Mouse (Mus musculus) kidney, adult 9 months (tissue): ENCODE data around the gene Wtap.
"Not testable (repeated sequence)": the region's sequence is repeated elsewhere in the genome, so short reads cannot be mapped to it uniquely, and the experiment has no call there.

Source experiments
- DNase-seq: peaks from one replicate; pipeline ENCODE4 v3.0.0; 2022

Wtap gene

DNA sequence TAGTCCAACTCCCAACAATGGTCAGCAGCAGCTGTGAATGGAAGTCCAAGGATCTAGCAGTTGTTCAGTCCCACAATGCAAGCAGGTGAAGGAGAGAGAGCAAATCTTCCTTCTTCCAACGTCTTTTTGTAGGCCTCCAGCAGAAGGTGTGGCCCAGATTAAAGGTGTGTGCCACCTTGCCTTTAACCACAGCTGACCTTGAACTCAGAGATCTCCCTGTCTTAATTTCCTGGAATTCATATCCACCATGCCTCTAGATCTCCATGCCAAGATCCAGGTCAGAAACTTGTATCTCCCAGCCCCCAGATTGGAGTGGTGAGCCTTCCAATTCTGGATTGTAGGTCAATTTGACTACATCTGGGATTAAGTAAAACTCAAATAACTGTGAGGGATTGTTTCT is at the start of gene Wtap:
Gene Wtap, minus strand, starts transcription at position 101 of the 400 bp plus-strand sequence.
- DNase-seq: no peak

DNA sequence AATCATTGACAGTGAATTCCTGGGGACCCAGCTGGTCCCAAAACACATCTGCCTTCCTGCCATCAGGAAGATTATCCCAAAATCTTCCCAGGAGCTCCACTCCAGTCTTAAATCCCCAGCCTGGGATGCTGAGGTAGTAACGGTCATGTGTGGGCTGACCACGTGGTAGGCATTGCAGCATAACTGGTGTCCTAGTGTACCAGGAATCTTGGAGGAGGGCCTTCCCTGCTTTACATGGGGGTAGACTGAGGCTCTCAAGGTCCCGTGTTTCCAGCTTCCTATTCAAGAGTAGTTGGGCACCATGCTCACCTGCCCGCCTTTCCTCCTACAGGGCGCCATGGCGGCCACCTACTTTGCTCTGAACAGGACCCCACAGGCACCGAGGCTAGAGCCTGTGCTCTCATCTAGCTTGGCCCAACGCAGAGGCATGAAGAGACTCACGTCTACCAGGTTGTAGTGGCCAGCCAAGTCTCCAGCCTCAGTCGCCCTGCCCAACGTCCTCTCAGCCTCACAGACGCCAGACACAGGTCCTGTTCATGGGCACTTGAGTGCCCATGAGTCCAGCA is 42.7 kb upstream of the Wtap start:
- not testable (repeated sequence) for DNase-seq

DNA sequence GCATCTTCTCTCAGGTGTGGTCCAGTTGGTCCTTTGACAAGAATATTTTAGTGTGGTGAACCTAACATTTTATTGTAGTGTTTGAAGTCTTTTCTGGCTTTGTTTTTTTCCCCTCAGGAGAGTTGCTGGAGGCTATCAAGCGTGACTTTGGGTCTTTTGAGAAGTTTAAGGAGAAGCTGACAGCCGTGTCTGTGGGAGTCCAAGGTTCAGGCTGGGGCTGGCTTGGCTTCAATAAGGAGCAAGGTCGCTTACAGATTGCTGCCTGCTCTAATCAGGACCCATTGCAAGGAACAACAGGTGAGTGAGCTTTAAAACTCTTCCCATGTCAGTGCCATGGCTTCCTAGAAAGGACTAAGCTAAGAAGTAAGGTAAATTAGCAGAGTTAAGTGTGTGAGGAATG is 19.3 kb upstream of the Wtap start:
- peak; percentile 90 for DNase-seq

DNA sequence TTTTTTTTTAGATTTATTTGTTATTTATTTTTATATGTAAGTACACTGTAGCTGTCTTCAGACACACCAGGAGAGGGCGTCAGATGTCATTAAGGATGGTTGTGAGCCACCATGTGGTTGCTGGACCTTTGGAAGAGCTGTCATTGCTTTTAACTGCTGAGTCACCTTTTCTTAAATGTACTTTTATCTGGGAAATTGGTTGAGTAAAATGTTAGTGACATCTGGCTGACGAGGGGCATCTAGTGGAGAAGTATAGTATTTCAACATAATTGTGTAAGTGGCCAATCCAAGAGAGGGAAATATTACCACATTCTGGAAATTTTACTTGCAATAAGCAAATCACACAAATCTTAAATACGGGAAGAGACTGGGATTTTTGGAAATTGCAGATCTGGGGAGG is 15.9 kb upstream of the Wtap start:
- peak; percentile 81 for DNase-seq

DNA sequence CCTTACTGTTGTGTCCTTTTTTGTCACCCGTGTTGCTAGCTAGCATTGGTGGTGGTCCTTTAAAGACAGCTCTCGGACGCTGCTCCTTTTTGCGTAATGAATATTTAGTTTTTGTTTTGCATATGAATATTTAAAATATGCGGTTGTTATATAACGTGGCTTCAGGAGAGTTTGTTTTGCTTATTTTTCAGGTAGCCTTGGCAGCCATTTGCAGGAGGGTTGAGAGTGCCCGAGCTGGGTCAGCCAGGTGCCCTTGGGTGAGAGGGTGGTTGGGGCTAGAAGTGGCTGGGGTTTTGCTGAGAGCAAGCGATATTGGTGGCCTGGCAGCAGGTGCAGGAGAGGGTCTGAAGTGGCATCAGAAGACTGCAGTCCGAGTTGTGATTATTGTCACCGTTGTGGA is 14.6 kb upstream of the Wtap start:
- peak; percentile 77 for DNase-seq

DNA sequence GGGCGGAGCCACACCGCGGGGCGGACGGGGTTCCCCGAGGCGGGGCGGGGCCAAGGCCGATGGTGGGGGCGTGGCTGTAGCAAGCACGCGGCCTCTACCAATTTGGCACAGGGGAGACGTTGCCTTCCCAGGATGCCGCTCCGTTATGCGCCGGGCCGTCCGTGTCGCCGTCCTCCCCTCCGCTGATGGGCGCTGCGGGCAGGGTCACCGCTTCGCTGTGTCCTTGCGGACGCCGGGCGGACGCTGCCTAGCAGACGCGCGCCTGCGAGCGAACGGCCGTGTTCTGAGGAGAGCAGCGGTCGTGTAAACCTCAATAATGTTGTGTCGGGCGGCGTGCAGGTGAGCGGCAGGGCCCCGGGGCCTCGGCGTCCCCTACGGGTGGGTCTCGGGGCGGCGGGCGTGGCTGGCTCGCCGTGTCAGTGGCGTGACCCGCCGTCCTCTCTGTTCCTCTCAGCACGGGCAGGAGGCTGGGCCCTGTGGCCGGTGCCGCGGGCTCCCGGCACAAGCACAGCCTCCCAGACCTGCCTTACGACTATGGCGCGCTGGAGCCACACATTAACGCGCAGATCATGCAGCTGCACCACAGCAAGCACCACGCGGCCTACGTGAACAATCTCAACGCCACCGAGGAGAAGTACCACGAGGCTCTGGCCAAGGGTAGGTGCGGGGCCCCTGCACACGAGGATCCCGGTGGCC is 13.9 kb upstream of the Wtap start:
- DNase-seq: peak; percentile 99

DNA sequence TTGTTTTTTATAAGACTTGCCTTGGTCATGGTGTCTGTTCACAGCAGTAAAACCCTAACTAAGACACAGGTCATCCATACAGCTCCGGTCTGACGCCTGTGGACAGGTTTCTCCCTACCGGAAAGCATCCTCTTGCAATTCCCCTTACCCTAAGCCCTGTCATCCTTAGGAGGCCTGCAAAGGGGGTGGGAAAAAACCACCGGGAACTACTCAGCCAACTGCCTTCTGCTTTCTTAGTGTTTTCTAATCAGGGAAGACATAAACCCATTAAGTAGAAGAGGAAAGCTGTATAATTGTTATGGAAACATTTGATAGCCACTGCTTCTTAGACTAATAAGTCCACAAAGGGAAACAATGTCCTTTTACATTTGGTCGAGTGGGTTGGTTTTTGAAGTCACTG is 13.0 kb upstream of the Wtap start:
- DNase-seq: no peak

DNA sequence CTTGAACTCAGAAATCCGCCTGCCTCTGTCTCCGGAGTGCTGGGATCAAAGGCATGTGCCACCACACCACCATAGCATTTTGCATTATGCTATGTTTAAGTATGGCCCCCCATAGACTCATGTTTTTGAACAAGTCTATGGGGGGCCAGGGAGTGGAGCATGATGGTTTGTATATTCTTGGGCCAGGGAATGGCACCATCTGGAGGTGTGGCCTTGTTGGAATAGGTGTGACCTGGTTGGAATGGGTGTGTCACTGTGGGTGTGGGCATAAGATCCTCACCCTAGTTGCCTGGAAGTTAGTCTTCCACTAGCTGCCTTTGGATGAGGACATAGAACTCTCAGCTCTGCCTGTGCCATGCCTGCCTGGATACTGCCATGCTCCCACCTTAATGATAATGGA is 12.6 kb upstream of the Wtap start, which contains the start of gene Sod2:
Gene Sod2, plus strand, starts transcription at position 301 of the 400 bp plus-strand sequence.
- DNase-seq: not testable (repeated sequence)

DNA sequence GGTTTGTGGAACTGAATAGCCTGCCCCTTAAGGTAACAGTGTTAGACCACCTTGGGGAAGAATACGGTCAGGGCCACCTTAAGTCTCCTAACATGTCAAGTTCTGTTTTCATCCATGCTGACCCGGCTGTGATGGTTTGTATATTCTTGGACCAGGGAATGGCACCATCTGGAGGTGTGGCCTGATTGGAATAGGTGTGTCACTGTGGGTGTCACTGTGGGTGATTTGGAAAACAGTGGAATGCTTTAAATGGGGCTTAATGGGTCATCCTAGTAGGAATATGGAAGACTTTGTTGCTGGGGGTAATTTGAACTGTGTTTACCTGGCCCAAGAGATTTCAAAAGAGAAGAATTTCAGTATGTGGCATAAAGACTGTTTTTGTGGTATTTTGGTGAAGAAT is 10.5 kb upstream of the Wtap start:
- not testable (repeated sequence) for DNase-seq

DNA sequence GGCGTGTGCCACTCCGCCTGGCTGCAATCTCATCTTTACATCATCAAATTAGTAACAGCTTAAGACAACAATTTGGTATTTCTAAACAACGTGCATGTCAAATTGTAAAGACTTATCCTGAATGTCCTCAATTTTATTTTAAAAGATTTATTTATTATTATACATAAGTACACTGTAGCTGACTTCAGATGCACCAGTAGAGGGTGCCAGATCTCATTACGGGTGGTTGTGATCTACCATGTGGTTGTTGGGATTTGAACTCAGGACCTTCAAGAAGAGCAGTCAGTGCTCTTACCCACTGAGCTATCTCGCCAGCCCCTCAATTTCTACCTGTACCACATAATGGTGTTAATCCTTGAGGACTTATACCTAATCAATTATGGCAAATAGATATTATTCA is 8.3 kb upstream of the Wtap start:
- DNase-seq: not testable (repeated sequence)

DNA sequence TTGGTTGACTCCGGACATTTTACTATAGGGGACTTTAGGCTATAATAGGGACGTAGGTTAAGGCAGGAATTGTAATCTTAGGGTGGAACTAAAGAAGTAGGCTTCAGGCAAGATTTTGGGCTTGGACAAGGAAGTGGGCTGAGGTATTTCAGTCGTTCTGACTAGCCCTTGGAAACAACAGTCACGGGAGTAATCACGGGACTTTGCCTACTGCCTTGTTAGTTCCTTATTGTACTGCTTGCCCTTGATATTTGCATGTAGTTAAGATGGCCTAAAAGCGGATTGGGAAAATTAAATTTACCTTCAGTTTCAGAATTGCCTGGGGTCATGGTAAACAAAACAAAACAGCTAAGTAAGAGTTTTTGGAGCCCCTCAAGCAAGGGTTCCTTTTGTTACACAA is 5.1 kb upstream of the Wtap start:
- DNase-seq: no peak

DNA sequence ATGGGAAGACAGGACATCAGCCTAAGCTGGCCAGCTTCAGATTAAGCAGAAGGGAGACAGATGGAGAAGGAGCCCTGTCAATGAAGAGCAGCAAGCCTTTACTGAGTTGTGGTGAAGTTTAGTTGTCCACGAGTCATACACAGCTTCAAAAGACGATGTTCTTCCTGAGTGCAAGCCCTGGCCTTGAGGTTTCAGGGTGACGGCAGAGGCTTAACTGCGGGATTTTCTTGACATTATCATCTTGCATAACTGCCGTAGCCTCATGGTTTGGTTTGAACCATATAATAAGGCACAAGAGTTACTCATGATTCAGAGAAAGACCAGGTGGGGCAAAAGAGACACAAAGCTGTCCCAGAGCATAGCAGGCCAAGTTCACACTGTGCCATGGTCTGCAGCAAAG is 3.9 kb upstream of the Wtap start:
- no peak for DNase-seq

DNA sequence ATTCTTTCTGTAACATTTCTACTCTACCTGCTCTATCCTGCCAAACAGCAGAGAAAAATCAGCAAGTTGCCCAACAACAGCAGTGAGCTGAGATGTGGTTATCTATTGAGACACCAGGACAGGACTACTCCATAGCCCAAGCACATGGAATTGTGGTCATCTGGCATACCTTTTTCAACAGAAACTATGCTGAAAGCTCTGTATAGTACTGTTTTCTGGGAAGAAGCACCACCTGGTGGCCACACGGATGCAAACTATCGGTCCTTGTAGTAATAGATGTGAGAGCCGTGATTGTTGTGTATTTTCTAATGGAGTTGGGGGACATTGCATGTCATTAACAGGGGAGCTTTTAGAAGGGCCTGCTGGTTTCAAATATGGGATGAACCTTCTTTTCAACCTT is 2.4 kb upstream of the Wtap start:
- peak; percentile 80 for DNase-seq

DNA sequence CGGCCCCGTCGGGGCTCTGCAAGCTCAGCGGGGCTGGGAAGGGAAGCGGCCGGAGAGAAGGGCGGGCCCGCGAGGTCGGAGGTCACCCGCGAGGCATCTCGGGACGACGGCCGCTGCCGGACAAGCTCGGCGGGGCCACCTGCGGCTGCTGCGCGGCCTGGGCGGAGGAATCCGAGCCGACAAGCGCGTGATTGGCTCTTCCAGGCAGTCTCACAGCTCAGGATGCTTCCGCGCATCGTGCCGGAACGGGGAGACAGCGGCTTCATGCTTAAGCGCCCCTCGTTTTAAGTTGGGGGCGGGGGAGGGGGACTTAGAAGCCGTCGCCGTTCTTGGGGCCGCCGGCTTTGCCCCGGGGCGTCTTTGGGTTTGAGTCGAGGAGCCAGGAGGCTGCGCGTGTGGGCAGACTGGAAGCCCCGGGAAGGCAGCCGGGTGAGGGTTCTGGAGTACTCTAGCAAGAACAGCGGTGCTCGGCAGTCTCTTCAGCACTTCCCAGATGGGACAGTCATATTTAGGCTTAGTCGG is 1.4 kb downstream of the Wtap start:
- peak; percentile 95 for DNase-seq

DNA sequence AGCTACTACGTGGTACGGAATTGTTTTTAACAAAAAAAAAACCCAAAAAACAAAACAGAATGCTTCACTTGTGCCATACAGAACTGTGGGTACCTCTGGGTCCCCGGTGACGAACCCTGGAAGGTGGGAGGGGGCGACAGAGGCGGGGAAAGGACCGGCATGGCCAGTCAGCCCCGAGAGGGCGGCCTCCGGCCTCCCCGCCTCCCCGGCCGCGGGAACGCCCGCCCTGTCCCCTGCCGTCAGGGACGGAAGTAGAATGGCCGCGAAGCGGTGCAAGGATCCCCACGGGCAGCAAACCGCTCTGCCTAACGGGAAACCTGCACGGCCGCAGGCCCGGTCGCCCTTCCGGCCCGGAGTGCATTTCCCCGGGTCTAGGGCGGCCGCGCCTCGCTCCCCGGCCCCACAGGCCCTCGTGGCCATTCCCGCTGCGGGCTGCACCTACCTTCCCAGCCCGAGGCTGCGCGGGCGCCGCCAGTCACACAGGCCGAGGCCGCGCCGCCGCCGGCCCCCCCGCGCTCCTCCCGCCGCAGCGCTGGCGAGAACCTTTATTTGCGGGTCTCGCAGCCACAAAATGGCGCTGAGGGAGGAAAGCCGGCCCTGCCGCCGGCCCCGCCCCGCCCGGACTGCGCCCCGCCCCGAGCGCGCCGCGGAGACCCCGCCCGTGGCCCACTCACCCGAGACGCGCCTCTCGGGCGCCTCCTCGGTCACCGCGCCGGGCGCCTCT is 2.2 kb downstream of the Wtap start:
- DNase-seq: peak; percentile 92

DNA sequence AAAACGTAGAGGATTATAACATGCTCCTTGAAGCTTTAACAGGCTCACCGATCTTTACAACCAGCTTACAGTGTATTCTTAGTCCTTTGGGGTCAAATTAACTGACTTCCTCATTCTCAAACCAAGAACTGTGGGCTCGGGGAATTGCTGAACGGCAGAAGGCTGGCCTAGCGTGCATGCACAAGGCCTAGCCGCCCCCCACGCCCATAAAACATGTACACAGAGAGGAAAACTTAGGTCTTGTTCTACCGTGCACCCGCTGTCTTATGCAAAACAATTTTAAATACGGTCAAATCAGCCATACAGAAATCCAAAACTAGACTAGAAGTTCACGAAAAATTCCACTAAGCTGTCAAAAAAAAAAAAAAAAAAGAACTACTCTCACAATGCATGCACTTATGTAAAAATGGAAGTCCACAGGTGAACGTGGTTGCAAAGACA is 2.8 kb downstream of the Wtap start:
- DNase-seq: peak; percentile 40

DNA sequence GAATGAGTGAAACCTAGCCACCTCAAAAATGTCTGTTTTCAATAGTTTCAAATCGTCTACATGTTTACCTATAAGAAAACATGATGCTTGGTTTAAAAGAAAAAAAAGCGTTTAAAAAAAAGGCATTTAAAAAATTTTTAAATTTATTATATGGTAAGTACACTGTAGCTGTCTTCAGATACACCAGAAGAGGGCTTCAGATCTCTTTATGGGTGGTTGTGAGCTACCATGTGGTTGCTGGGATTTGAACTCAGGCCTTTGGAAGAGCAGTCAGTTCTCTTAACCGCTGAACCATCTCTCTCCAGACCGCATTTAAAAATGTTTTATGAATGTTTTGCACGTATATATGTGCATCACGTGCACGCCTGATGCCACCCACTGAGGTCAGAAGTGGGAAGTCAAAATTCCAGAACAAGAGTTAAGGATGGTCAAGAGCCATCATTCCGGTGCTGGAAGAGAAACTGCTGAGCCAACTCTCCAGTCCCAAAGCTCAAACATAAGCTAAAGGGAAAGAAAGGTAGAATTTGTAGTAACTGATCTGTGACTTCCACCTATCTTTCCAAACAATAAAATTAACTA is 3.3 kb downstream of the Wtap start:
- no peak for DNase-seq

DNA sequence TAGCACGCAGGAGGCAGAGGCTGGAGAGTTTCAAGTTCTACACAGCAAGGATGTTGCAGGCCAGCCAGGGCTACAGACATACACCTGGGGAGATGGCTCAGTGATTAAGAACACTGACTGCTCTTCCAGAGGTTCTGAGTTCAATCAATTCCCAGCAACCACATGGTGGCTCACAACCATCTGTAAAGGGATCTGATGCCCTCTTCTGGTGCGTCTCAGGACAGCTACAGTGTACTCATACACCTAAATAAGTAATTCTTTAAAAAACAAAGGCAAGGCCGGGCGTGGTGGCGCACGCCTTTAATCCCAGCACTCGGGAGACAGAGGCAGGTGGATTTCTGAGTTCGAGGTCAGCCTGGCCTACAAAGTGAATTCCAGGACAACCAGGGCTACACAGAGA is 5.9 kb downstream of the Wtap start:
- DNase-seq: not testable (repeated sequence)

DNA sequence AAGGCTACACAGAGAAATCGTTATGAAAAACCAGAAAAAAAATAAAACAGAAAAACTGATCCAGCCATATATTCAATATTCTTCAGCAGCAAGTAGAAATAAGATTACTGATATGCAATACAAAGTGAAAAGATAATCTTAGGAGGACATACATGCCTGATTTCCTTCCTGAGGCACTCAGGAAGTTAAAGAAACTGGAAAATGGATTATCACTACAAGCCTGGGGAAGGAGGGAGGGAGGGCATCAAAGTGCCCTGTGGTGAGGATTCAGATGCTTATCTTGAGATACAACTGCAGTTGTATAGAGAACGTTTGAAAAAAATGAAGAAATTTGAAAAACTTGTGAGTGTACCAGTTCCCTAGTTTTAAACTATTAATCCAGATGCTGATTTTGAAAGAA is 10.0 kb downstream of the Wtap start:
- no peak for DNase-seq

DNA sequence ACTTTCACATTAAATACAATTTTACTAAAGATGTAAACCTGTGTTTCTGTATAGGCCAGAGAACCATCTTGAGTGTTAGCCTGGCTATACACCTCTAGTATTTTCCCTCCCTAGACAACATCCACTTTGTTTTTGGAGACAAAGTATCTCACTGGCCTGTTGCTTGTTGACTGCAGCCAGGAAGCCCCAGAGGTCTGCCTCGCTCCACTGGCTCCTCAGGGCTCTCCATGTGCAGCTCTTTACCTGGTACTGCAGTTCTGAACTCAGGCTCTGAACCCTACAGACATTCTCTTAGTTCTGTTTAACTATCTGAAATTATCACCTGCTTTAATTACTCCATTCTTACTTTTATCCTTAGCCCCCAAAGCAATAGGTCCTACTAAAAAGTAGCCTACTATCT is 15.4 kb downstream of the Wtap start:
- no peak for DNase-seq

DNA sequence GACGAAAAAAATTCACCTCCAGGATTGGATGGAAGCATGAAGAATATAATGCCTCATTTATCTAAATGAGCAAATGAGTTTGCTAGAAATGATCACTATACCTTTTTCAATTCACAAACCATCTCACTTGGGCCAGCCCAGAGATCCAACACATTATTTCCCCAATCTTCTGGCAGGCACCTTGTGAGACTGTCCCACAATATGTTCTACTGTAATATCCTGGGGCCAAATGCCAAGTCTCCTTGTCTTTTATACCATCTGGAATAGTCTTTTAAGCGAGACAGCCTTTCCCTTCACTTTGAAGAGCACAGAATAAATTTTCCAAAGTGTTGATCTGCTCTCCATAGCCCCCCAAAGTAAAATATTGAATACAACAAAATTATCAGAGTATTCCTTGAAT is 20.1 kb downstream of the Wtap start:
- DNase-seq: no peak

DNA sequence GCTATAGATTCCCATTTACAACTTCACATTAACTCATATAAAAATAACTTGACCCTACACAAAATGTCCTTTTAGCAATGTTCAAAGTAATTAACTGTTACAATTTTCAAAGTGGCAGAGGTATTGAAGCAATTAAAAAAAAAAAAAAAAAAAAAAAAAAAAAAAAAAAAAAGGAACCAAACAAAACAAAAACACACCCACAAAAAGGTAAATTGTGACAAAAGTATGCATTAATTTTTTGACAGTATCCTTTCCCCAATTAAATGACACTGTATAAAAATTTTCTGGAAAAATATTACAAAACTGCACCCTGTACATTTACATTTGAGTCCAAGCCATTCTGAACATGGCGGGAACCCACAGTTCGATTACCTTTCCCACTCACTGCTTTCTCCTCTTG is 26.8 kb downstream of the Wtap start:
- DNase-seq: no peak

DNA sequence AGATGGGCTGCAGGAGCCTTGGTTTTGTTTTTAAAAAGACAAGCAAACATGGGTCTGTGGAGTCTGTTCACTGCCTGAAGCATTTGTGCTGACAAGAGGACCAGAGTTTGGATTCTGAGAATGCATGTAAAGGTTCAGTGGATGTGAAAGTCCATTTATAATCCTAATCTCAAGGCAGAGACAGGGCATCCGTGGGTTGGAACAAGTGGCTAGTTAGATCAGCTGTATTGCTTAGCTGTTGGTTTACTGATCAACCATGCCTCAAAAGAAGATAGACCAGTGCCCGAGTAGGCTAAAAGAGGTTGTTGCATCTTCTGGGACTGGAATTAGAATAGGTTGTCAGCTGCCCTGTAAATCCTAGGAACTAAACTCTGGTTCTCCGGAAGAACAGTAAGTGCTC is 30.5 kb downstream of the Wtap start:
- peak; percentile 74 for DNase-seq
